Mouse (Mus musculus) lung, postnatal 0 days (tissue): ENCODE results near the gene Coa4. TPM values are rescaled to one million over a fixed set of nuclear protein-coding genes. Genes with fewer than 3 reads are reported as not detected.
"Not testable (repeated sequence)": the region's sequence is repeated elsewhere in the genome, so short reads cannot be mapped to it uniquely, and the experiment has no call there.

Experiments
- ATAC-seq: fragments of 200-750 bp; cut with Nextera tagmentation; 2 replicates; pipeline ENCODE4 v1.8.0; 2017; ENCODE audit warnings: moderate library complexity
- DNase-seq: peaks from one replicate; pipeline ENCODE4 v3.0.0-alpha.2; 2016; ENCODE audit warnings: low spot score
- H3K27ac ChIP-seq: fragments of 300-500 bp; sonication (generic); 2 replicates; pipeline ENCODE4 v1.5.1; 2014; ENCODE audit warnings: antibody characterized with exemption, mild to moderate bottlenecking, low read length, mixed read lengths
- H3K27me3 ChIP-seq: fragments of 300-500 bp; sonication (generic); replicated peaks from 2 replicates; pipeline ENCODE4 v1.6.1; 2014; ENCODE audit warnings: low read length, mixed read lengths; ENCODE audit not compliant: insufficient read depth
- H3K36me3 ChIP-seq: fragments of 300-500 bp; sonication (generic); 2 replicates; pipeline ENCODE4 v1.6.1; 2014; ENCODE audit warnings: low read length, mixed read lengths; ENCODE audit not compliant: insufficient read depth
- H3K4me1 ChIP-seq: fragments of 300-500 bp; sonication (generic); 2 replicates; pipeline ENCODE4 v1.6.1; 2014; ENCODE audit warnings: antibody characterized with exemption, low read depth, low read length, mixed read lengths; ENCODE audit not compliant: insufficient read depth
- H3K4me2 ChIP-seq: fragments of 300-500 bp; sonication (generic); replicated peaks from 2 replicates; pipeline ENCODE4 v1.6.1; 2014; ENCODE audit warnings: low read depth, mild to moderate bottlenecking, low read length, moderate library complexity, mixed read lengths
- H3K4me3 ChIP-seq: fragments of 300-500 bp; sonication (generic); 2 replicates; pipeline ENCODE4 v1.5.1; 2014; ENCODE audit warnings: low read depth, low read length
- H3K9ac ChIP-seq: fragments of 300-500 bp; sonication (generic); replicated peaks from 2 replicates; pipeline ENCODE4 v1.6.1; 2014; ENCODE audit warnings: low read depth, mild to moderate bottlenecking
- H3K9me3 ChIP-seq: fragments of 300-500 bp; sonication (generic); 2 replicates; pipeline ENCODE4 v1.6.1; 2016; ENCODE audit warnings: low read length, mixed read lengths
- CTCF ChIP-seq: IDR thresholded peaks from 2 replicates; pipeline ENCODE4 v1.5.1; 2016; ENCODE audit warnings: antibody characterized with exemption, mild to moderate bottlenecking
- EP300 ChIP-seq: IDR thresholded peaks from 2 replicates; pipeline ENCODE4 v1.6.1; 2016; ENCODE audit warnings: antibody characterized with exemption, mild to moderate bottlenecking, control low read depth
- WGBS: fragments of 180-500 bp; shearing (Covaris S2); extraction: QIAGEN DNeasy Blood & Tissue Kit; methylation state at CpG from one replicate; pipeline ENCODE4 v1.1.7; 2014; 5-methylcytosine and 5-hydroxymethylcytosine counted together
- polyA plus RNA-seq: library from polyadenylated mRNA; unstranded; fragments of >200 nt; fragmentation: Nextera tagmentation; extraction: Ambion mirVana; gene quantifications from 2 replicates; pipeline ENCODE4 v1.2.1, GENCODE M21; 2015

Coa4 gene
- polyA plus RNA-seq, 1 experiment from 2014 or later = 18.2 TPM

DNA sequence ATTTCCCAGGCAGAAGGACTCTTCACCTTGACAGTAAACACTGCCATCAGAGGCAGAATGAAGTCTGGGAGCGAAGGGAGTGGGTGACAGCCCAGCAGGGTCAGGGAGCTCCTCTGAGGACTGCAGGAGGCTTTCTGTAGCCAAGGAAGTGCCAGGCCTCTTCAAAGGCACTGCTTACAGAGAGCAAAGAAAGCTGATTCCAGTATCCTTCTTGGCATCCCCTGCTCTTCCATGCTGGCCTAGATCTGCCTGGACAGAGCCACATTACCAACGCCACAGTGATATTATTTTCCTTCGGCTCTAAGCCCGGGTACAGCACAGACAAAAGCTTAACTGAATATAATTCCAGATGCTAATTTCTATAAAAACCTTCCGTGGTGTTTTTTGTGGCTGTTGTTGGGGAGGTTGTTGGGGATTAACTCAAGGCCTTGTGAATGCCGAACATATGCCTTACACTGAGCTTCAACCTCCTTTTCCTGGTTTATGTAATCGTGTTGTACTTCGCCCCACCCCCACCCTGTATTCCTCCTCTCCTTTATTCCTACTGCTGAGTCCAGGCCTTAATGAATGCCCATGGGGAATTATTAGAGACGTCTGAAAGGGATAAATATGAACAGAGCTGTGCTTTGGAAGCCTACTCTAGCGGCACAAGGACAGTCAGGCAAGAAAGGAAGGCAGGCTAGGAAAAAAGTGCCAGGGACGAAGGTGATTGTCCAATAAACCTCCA, 25.2 kb downstream of the Coa4 start:
- Histone ChIP-seq H3K36me3 (no peaks in the 10 kb centered on the region), H3K27me3 (no peaks in the 10 kb centered on the region), H3K4me3 (no peak overlapping the region), H3K9ac (no peak overlapping the region), H3K4me2 (no peak overlapping the region), H3K9me3 (no peaks in the 10 kb centered on the region), H3K4me1 (no peaks in the 10 kb centered on the region), H3K27ac (0 out of 2 replicates have a peak overlapping the region, but pooled peaks have one; percentile 21)
- TF ChIP-seq EP300 (no peak), CTCF (no peak)
- 78% methylated on average over 11 of the region's 11 CpGs for WGBS
- no peak for ATAC-seq
- no peak for DNase-seq

DNA sequence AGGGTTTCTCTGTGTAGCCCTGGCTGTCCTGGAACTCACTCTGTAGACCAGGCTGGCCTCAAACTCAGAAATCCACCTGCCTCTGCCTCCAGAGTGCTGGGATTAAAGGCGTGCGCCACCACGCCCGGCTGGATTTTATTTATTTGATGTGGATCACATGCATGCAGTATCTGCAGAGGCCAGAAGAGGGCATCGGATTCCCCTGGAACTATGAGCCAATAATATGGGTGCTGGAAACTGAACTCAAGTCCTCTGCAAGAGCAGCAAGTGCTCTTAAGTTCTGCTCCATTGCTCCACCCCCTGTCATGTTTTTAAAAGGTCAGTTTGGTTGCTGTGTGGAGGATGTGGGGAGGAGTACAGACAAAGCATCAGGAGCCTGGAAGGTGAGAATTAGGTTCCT, 30.4 kb downstream of the Coa4 start:
- ATAC-seq, DNase-seq, H3K4me1 ChIP-seq, H3K36me3 ChIP-seq, H3K4me2 ChIP-seq, H3K27me3 ChIP-seq, H3K4me3 ChIP-seq, H3K27ac ChIP-seq, H3K9me3 ChIP-seq, H3K9ac ChIP-seq: not testable (repeated sequence)
- WGBS = 76% methylated on average over 5 of the region's 5 CpGs
- peak; percentile 34 for TF ChIP-seq CTCF

- ATAC-seq (no peak), DNase-seq (no peak)
- Histone ChIP-seq H3K4me3 (no peak overlapping the region), H3K36me3 (0 out of 2 replicates have a peak, but pooled peaks cover 3% of the 10 kb centered on the region), H3K4me1 (no peaks in the 10 kb centered on the region), H3K4me2 (no peak overlapping the region), H3K27me3 (no peaks in the 10 kb centered on the region), H3K27ac (no peak overlapping the region), H3K9ac (no peak overlapping the region), H3K9me3 (no peaks in the 10 kb centered on the region)
- TF ChIP-seq EP300 = no peak
- no peak for TF ChIP-seq CTCF
Observed at GRCm38 (mm10) chr7:100569907-100570306, 33.0 kb downstream of the Coa4 start.

GRCm38 (mm10) chr7:100570930-100571715, 34.3 kb downstream of the Coa4 start:
- Histone ChIP-seq H3K4me1 (no peaks in the 10 kb centered on the region), H3K9ac (no peak overlapping the region), H3K4me3 (no peak overlapping the region), H3K27ac (no peak overlapping the region), H3K9me3 (no peaks in the 10 kb centered on the region), H3K36me3 (0 out of 2 replicates have a peak, but pooled peaks cover 3% of the 10 kb centered on the region), H3K27me3 (no peaks in the 10 kb centered on the region), H3K4me2 (no peak overlapping the region)
- TF ChIP-seq CTCF (no peak), EP300 (no peak)
- 64% methylated on average over 3 of the region's 3 CpGs for whole genome bisulfite sequencing
- DNase-seq = no peak
- ATAC-seq = no peak

DNA sequence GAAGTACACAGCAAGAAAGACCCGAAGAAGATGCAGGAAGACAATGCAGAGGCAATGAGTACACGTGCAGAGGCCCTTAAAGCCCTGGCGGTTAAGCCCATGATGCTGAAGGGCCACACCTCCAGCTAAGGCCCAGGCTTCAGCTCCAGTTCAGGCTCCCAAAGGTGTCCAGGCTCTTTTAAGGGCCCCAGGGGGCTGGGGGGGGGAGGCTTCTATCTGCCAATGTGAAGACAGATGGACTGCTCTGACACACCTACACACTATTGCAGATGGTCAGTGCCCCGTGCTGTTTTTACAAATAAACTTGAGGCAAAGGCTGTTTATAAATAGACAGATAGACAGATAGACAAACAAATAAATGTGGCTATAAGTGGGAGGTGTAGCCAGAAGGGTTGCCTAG, 35.2 kb downstream of the Coa4 start:
- Histone ChIP-seq H3K9ac (no peak overlapping the region), H3K4me1 (no peaks in the 10 kb centered on the region), H3K4me2 (no peak overlapping the region), H3K9me3 (no peaks in the 10 kb centered on the region), H3K36me3 (0 out of 2 replicates have a peak, but pooled peaks cover 3% of the 10 kb centered on the region), H3K27ac (no peak overlapping the region), H3K4me3 (no peak overlapping the region), H3K27me3 (no peaks in the 10 kb centered on the region)
- TF ChIP-seq EP300 (no peak), CTCF (no peak)
- ATAC-seq = no peak
- 72% methylated on average over 4 of the region's 4 CpGs for WGBS
- DNase-seq = no peak

GRCm38 (mm10) chr7:100572704-100573103, 35.8 kb downstream of the Coa4 start:
- Histone ChIP-seq H3K27me3 (no peaks in the 10 kb centered on the region), H3K36me3 (no peaks in the 10 kb centered on the region), H3K9me3 (no peaks in the 10 kb centered on the region), H3K9ac (no peak overlapping the region), H3K4me3 (no peak overlapping the region), H3K4me1 (no peaks in the 10 kb centered on the region), H3K4me2 (no peak overlapping the region), H3K27ac (no peak overlapping the region)
- TF ChIP-seq CTCF = no peak
- DNase-seq (no peak), ATAC-seq (no peak)
- WGBS = 82% methylated on average over 4 of the region's 4 CpGs
